Mouse (Mus musculus) hindbrain, embryonic 13.5 days (tissue): ENCODE measurements around the gene Gga2. TPM values are rescaled to one million over a fixed set of nuclear protein-coding genes. Genes with fewer than 3 reads are reported as not detected.

Experiments
- ATAC-seq: fragments of 200-750 bp; cut with Nextera tagmentation; 2 replicates; pipeline ENCODE4 v1.8.0; 2017; ENCODE audit warnings: moderate TSS enrichment; ENCODE audit not compliant: low FRiP score
- H3K27ac ChIP-seq: fragments of 300-500 bp; sonication (generic); 2 replicates; pipeline ENCODE4 v1.5.1; 2015; ENCODE audit warnings: inconsistent platforms, mild to moderate bottlenecking, moderate library complexity
- H3K27me3 ChIP-seq: fragments of 300-500 bp; sonication (generic); 2 replicates; pipeline ENCODE4 v1.6.1; 2015; ENCODE audit warnings: mild to moderate bottlenecking, inconsistent platforms
- H3K36me3 ChIP-seq: fragments of 300-500 bp; sonication (generic); 2 replicates; pipeline ENCODE4 v1.6.1; 2015; ENCODE audit warnings: mild to moderate bottlenecking, inconsistent platforms
- H3K4me1 ChIP-seq: fragments of 300-500 bp; sonication (generic); replicated peaks from 2 replicates; pipeline ENCODE4 v1.6.1; 2015; ENCODE audit warnings: inconsistent platforms
- H3K4me2 ChIP-seq: fragments of 300-500 bp; sonication (generic); 2 replicates; pipeline ENCODE4 v1.6.1; 2015; ENCODE audit warnings: inconsistent platforms, mild to moderate bottlenecking, moderate library complexity
- H3K4me3 ChIP-seq: fragments of 300-500 bp; sonication (generic); 2 replicates; pipeline ENCODE4 v1.5.1; 2015; ENCODE audit warnings: mild to moderate bottlenecking, inconsistent platforms
- H3K9ac ChIP-seq: fragments of 300-500 bp; sonication (generic); 2 replicates; pipeline ENCODE4 v1.6.1; 2015; ENCODE audit warnings: mild to moderate bottlenecking, inconsistent platforms
- H3K9me3 ChIP-seq: fragments of 300-500 bp; sonication (generic); 2 replicates; pipeline ENCODE4 v1.6.1; 2016; ENCODE audit warnings: inconsistent platforms
- WGBS: fragments of 180-500 bp; shearing (Covaris S2); methylation state at CpG from one replicate; pipeline ENCODE4 v1.1.7; 2015; 5-methylcytosine and 5-hydroxymethylcytosine counted together
- polyA plus RNA-seq: library from polyadenylated mRNA; unstranded; fragments of >200 nt; fragmentation: Nextera tagmentation; extraction: Ambion mirVana; gene quantifications from 2 replicates; pipeline ENCODE4 v1.2.1, GENCODE M21; 2015

Gene Gga2
- polyA plus RNA-seq, 1 experiment from 2014 or later, result 54.9 TPM

- H3K4me1 ChIP-seq, result peaks cover 6% of the 10 kb centered on the region; the same call in 1 of the 2 replicates
Observed at GRCm38 (mm10) chr7:121947513-121947912, 73.5 kb downstream of the Gga2 start.

DNA sequence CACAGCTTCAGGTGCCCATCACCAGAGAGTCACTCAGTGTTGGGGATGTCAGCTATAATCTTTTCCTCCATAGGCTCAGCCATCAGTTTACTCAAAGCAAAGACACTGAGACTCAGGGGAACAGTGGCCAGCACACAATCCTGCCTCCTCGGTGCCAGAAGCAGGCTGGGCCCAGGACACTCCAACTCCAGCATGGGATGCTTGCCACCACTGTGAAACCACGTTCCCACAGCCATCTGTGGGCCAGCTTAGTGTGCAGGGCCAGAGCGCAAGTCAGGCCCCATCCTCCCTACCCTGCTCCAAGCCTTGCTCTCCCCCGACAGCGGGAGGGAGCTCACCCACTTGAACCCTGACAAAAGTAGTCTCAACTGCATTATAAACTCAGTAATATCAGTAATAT is 74.8 kb downstream of the Gga2 start:
- Histone ChIP-seq H3K27me3 (no peaks in the 10 kb centered on the region), H3K9me3 (no peaks in the 10 kb centered on the region), H3K4me2 (no peak overlapping the region), H3K27ac (no peak overlapping the region), H3K4me3 (no peak overlapping the region), H3K36me3 (peaks cover 40% of the 10 kb centered on the region), H3K9ac (no peak overlapping the region), H3K4me1 (peaks cover 6% of the 10 kb centered on the region; the same call in 1 of the 2 replicates)
- no peak for ATAC-seq
- WGBS, result 90% methylated on average over 5 of the region's 5 CpGs

More at GRCm38 (mm10) chr7:121947513-121947912, 73.5 kb downstream of the Gga2 start:
- no peak overlapping the region for H3K4me3 ChIP-seq
- no peaks in the 10 kb centered on the region for H3K27me3 ChIP-seq
- H3K36me3 ChIP-seq, result peaks cover 39% of the 10 kb centered on the region
- no peaks in the 10 kb centered on the region for H3K9me3 ChIP-seq
- no peak for ATAC-seq
- H3K27ac ChIP-seq, result no peak overlapping the region
- WGBS, result 63% methylated on average over 4 of the region's 4 CpGs
- no peak overlapping the region for H3K4me2 ChIP-seq
- H3K9ac ChIP-seq, result no peak overlapping the region

- 91% methylated on average over 2 of the region's 2 CpGs for WGBS
- H3K9me3 ChIP-seq, result no peaks in the 10 kb centered on the region
- no peaks in the 10 kb centered on the region for H3K27me3 ChIP-seq
- no peak overlapping the region for H3K4me2 ChIP-seq
- H3K4me3 ChIP-seq, result no peak overlapping the region
- H3K27ac ChIP-seq, result no peak overlapping the region
- H3K4me1 ChIP-seq, result peaks cover 23% of the 10 kb centered on the region
- peaks cover 21% of the 10 kb centered on the region for H3K36me3 ChIP-seq
- no peak overlapping the region for H3K9ac ChIP-seq
- ATAC-seq, result no peak
Observed at GRCm38 (mm10) chr7:121942371-121942770, 78.7 kb downstream of the Gga2 start.

GRCm38 (mm10) chr7:121941640-121942039 is 79.4 kb downstream of the Gga2 start:
- ATAC-seq, result no peak
- H3K27ac ChIP-seq, result no peak overlapping the region
- H3K4me3 ChIP-seq, result no peak overlapping the region
- peaks cover 28% of the 10 kb centered on the region for H3K4me1 ChIP-seq
- WGBS, result 90% methylated on average over 3 of the region's 3 CpGs
- H3K4me2 ChIP-seq, result no peak overlapping the region
- no peaks in the 10 kb centered on the region for H3K27me3 ChIP-seq
- no peaks in the 10 kb centered on the region for H3K9me3 ChIP-seq
- no peak overlapping the region for H3K9ac ChIP-seq
- peaks cover 21% of the 10 kb centered on the region for H3K36me3 ChIP-seq

DNA sequence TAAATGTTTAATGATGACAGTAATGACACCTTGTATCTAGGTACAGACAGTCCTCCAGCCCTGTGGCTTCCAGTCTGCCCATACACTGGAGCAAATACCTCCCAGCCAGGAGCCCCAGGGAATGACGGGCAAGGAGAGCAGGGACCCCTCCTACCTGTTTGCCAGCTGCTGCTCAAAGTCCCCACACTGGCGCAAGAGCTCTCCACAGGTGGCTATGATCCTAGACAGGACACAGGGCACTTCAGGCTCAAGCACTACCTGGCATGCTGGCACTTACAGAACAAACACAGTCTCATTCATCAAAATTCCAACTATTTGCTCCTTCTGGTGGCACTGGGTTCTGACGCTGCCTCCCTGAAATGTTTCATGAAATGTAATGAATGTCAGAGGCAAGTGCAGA is 80.0 kb downstream of the Gga2 start:
- Histone ChIP-seq H3K9ac (no peak overlapping the region), H3K36me3 (peaks cover 21% of the 10 kb centered on the region), H3K27me3 (no peaks in the 10 kb centered on the region), H3K9me3 (no peaks in the 10 kb centered on the region), H3K4me2 (no peak overlapping the region), H3K4me1 (peaks cover 32% of the 10 kb centered on the region), H3K4me3 (no peak overlapping the region), H3K27ac (no peak overlapping the region)
- 83% methylated on average over 3 of the region's 3 CpGs for WGBS
- no peak for ATAC-seq

GRCm38 (mm10) chr7:121939729-121940128 is 81.3 kb downstream of the Gga2 start:
- Histone ChIP-seq H3K9me3 (no peaks in the 10 kb centered on the region), H3K4me3 (no peak overlapping the region), H3K9ac (no peak overlapping the region), H3K36me3 (peaks cover 27% of the 10 kb centered on the region), H3K4me1 (peaks cover 32% of the 10 kb centered on the region), H3K27ac (no peak overlapping the region), H3K4me2 (no peak overlapping the region), H3K27me3 (no peaks in the 10 kb centered on the region)
- ATAC-seq, result peak; percentile 66; the same call in 1 of the 2 replicates
- 43% methylated on average over 4 of the region's 4 CpGs for WGBS

- Histone ChIP-seq H3K4me3 (no peak overlapping the region), H3K36me3 (peaks cover 27% of the 10 kb centered on the region), H3K27ac (no peak overlapping the region), H3K4me1 (peaks cover 32% of the 10 kb centered on the region), H3K4me2 (no peak overlapping the region), H3K9me3 (no peaks in the 10 kb centered on the region), H3K9ac (no peak overlapping the region), H3K27me3 (no peaks in the 10 kb centered on the region)
- ATAC-seq, result no peak
- 63% methylated on average over 6 of the region's 6 CpGs for WGBS
Observed at GRCm38 (mm10) chr7:121939244-121939643, 81.8 kb downstream of the Gga2 start.

- H3K36me3 ChIP-seq, result peaks cover 19% of the 10 kb centered on the region
- H3K4me1 ChIP-seq, result peaks cover 32% of the 10 kb centered on the region
- no peak overlapping the region for H3K4me2 ChIP-seq
- no peak; the same call in 1 of the 2 replicates for ATAC-seq
- no peaks in the 10 kb centered on the region for H3K9me3 ChIP-seq
- H3K4me3 ChIP-seq, result no peak overlapping the region
- 73% methylated on average over 8 of the region's 8 CpGs for WGBS
- no peaks in the 10 kb centered on the region for H3K27me3 ChIP-seq
- H3K9ac ChIP-seq, result no peak overlapping the region
- H3K27ac ChIP-seq, result no peak overlapping the region
Observed at GRCm38 (mm10) chr7:121938124-121938891, 82.7 kb downstream of the Gga2 start.

DNA sequence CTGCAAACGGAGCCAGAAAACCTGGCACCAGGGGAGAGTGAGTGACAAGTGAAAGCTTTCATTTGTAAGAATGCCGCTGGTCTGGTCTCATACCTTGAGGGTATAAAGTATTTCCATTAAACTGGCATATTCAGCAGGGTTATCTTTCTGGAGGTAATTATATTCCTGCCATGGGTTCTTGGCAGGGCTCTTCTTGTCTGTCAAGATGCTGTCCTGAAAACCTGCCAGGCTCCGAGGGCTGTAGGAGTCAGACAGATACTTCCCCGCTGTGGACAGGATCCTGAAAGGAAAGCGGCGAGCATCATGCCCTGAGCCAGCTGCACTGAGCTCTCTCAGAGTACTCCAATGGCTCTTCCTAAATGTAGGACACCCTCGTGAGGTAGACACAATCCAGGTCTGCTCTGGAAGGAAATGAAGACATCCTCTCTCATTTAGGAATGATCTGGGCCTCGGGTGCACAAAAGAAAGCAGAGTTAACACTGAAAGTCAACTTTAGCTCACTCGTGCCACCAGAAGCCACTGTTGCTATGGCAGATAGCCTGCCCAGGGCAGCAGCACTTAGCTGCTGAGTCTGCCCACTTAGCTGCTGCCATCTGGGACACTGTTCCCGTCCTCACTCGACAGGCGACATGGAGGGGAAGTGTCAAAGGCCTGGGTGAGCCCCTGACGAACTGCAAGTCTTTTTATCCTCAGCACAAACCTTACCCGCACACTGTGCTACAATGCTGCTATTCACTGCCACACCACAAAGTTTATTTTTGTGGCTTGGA is 84.0 kb downstream of the Gga2 start:
- Histone ChIP-seq H3K9ac (no peak overlapping the region), H3K9me3 (no peaks in the 10 kb centered on the region), H3K27ac (0 out of 2 replicates have a peak overlapping the region, but pooled peaks have one; percentile 26), H3K36me3 (peaks cover 13% of the 10 kb centered on the region), H3K4me3 (no peak overlapping the region), H3K4me1 (peaks cover 32% of the 10 kb centered on the region), H3K27me3 (no peaks in the 10 kb centered on the region), H3K4me2 (no peak overlapping the region)
- no peak for ATAC-seq
- 67% methylated on average over 14 of the region's 14 CpGs for WGBS

Other genes with a start within 250 kb of the Gga2 start
- 0.17 TPM in 1 of 2 replicates, not detected in the other for gene Scnn1b, start 156.2 kb downstream of the Gga2 start, polyA plus RNA-seq
- 22.5 and 23.0 TPM in 2 replicates for gene Cog7, start 39.5 kb downstream of the Gga2 start, polyA plus RNA-seq
- 72.1 and 72.4 TPM in 2 replicates for gene Ubfd1, start 46.0 kb upstream of the Gga2 start, polyA plus RNA-seq
- 10.2 and 10.4 TPM in 2 replicates for gene Ears2, start 46.0 kb upstream of the Gga2 start, polyA plus RNA-seq
- 626 and 638 TPM in 2 replicates for gene Ndufab1, start 80.7 kb upstream of the Gga2 start, polyA plus RNA-seq
- 5.7 and 8.7 TPM in 2 replicates for gene Palb2, start 111.8 kb upstream of the Gga2 start, polyA plus RNA-seq
- 162 TPM in 2 replicates for gene Dctn5, start 111.8 kb upstream of the Gga2 start, polyA plus RNA-seq
- 27.1 and 32.8 TPM in 2 replicates for gene Plk1, start 138.2 kb upstream of the Gga2 start, polyA plus RNA-seq
- 0.97 and 1.1 TPM in 2 replicates for gene Ern2, start 165.0 kb upstream of the Gga2 start, polyA plus RNA-seq
- gene Chp2, start 198.3 kb upstream of the Gga2 start, polyA plus RNA-seq, result 1.2 and 1.4 TPM in 2 replicates